Mouse (Mus musculus) cortical plate, adult 2 months (tissue): ENCODE results near the gene Ccdc162. TPM values are rescaled to one million over a fixed set of nuclear protein-coding genes. Genes with fewer than 3 reads are reported as not detected.
A peak's percentile ranks its signal among the peaks of the same experiment; 100 is the strongest.

Experiments
- H3K27ac ChIP-seq: fragments of 200-500 bp; 2 replicates; pipeline ENCODE4 v1.5.1; 2012; ENCODE audit warnings: low read length, control low read depth, inconsistent platforms; ENCODE audit not compliant: insufficient read depth
- H3K4me1 ChIP-seq: fragments of 200-500 bp; 2 replicates; pipeline ENCODE4 v1.6.1; 2011; ENCODE audit warnings: low read length; ENCODE audit not compliant: control insufficient read depth, insufficient read depth
- H3K4me3 ChIP-seq: fragments of 200-500 bp; 2 replicates; pipeline ENCODE4 v1.5.1; 2011; ENCODE audit warnings: mild to moderate bottlenecking, low read length, control low read depth; ENCODE audit not compliant: insufficient read depth
- CTCF ChIP-seq: fragments of 200-500 bp; IDR thresholded peaks from 2 replicates; pipeline ENCODE4 v1.5.1; 2011; ENCODE audit warnings: mild to moderate bottlenecking, control low read depth, low read length; ENCODE audit not compliant: insufficient read depth; ENCODE audit errors: extremely low read depth
- POLR2A ChIP-seq: fragments of 200-500 bp; IDR thresholded peaks from 2 replicates; pipeline ENCODE4 v1.6.1; 2011; ENCODE audit warnings: mild to moderate bottlenecking, low read length, control low read depth; ENCODE audit not compliant: insufficient read depth; ENCODE audit errors: extremely low read depth
- polyA plus RNA-seq: library from polyadenylated mRNA; depleted of rRNA; stranded (reverse); fragments of >200 nt; gene quantifications from 2 replicates; pipeline ENCODE4 v1.2.3, GENCODE M21; 2012; rRNA removed

Ccdc162 gene
- polyA plus RNA-seq, 1 experiment = 0.88 TPM

GRCm38 (mm10) chr10:41489294-41489693, 227.1 kb downstream of the Ccdc162 start:
- H3K27ac ChIP-seq = no peak overlapping the region
- TF ChIP-seq POLR2A (no peak), CTCF (no peak)
- H3K4me1 ChIP-seq = no peaks in the 10 kb centered on the region
- peak overlapping the region; percentile 88; the same call in 1 of the 2 replicates for H3K4me3 ChIP-seq

GRCm38 (mm10) chr10:41488877-41489276, 227.6 kb downstream of the Ccdc162 start:
- peak overlapping the region; percentile 88; the same call in 1 of the 2 replicates for H3K4me3 ChIP-seq
- no peak overlapping the region for H3K27ac ChIP-seq
- no peaks in the 10 kb centered on the region for H3K4me1 ChIP-seq
- no peak for TF ChIP-seq POLR2A

Other genes starting within 250 kb of the Ccdc162 start
- gene Mical1, start 240.3 kb downstream of the Ccdc162 start, polyA plus RNA-seq = 15.3 and 18.4 TPM in 2 replicates
- gene Smpd2, start 226.3 kb downstream of the Ccdc162 start, polyA plus RNA-seq = 33.8 and 36.5 TPM in 2 replicates
- 5.2 and 7.0 TPM in 2 replicates for gene Ppil6, start 226.2 kb downstream of the Ccdc162 start, polyA plus RNA-seq
- gene Cd164, start 197.2 kb downstream of the Ccdc162 start, polyA plus RNA-seq = 51.3 and 59.3 TPM in 2 replicates
- gene Cep57l1, start 93.2 kb upstream of the Ccdc162 start, polyA plus RNA-seq = 6.0 and 6.5 TPM in 2 replicates
- 51.0 and 56.0 TPM in 2 replicates for gene Sesn1, start 93.3 kb upstream of the Ccdc162 start, polyA plus RNA-seq